Mouse (Mus musculus) ES-Bruce4 (cell line): ENCODE results near the gene Celsr2. TPM values are rescaled to one million over a fixed set of nuclear protein-coding genes. Genes with fewer than 3 reads are reported as not detected.
A peak's percentile ranks its signal among the peaks of the same experiment; 100 is the strongest.

Experiments used
- H3K27ac ChIP-seq: 2 replicates; pipeline ENCODE4 v1.5.1; 2012; ENCODE audit warnings: low read length, inconsistent platforms; ENCODE audit not compliant: insufficient read depth
- H3K27me3 ChIP-seq: 2 replicates; pipeline ENCODE4 v1.6.1; 2012; ENCODE audit warnings: mild to moderate bottlenecking, low read length, inconsistent platforms; ENCODE audit not compliant: control insufficient read depth, poor library complexity, insufficient read depth, severe bottlenecking
- H3K36me3 ChIP-seq: 2 replicates; pipeline ENCODE4 v1.6.1; 2012; ENCODE audit warnings: inconsistent platforms, mild to moderate bottlenecking, low read length, moderate library complexity; ENCODE audit not compliant: control insufficient read depth, poor library complexity, insufficient read depth, severe bottlenecking
- H3K4me1 ChIP-seq: one replicate; pipeline ENCODE4 v1.8.1; 2011; ENCODE audit warnings: low read length; ENCODE audit not compliant: control insufficient read depth, insufficient read depth
- H3K4me3 ChIP-seq: 2 replicates; pipeline ENCODE4 v1.5.1; 2011; ENCODE audit warnings: low read depth, mild to moderate bottlenecking, low read length
- H3K9ac ChIP-seq: 2 replicates; pipeline ENCODE4 v1.6.1; 2012; ENCODE audit warnings: low read depth, mild to moderate bottlenecking, inconsistent platforms; ENCODE audit not compliant: poor library complexity, severe bottlenecking
- H3K9me3 ChIP-seq: replicated peaks from 2 replicates; pipeline ENCODE4 v1.6.1; 2012; ENCODE audit warnings: mild to moderate bottlenecking, low read length, inconsistent platforms; ENCODE audit not compliant: control insufficient read depth, poor library complexity, insufficient read depth, severe bottlenecking
- CTCF ChIP-seq: IDR thresholded peaks from one replicate; pipeline ENCODE4 v1.8.1; 2011; ENCODE audit warnings: low read depth, low read length
- EP300 ChIP-seq: IDR thresholded peaks from 2 replicates; pipeline ENCODE4 v1.6.1; 2011; ENCODE audit warnings: low read depth, low read length; ENCODE audit not compliant: insufficient read depth
- POLR2A ChIP-seq: IDR thresholded peaks from one replicate; pipeline ENCODE4 v1.8.1; 2011; ENCODE audit warnings: low read length; ENCODE audit not compliant: insufficient read depth
- polyA plus RNA-seq: library from polyadenylated mRNA; stranded (reverse); fragments of >200 nt; gene quantifications from 2 replicates; pipeline ENCODE4 v1.2.4, GENCODE M21; 2011; ENCODE audit warnings: low read depth; ENCODE audit not compliant: missing spikeins, insufficient read depth, insufficient read length

Gene Celsr2
- polyA plus RNA-seq, 1 experiment = 7.1 TPM

DNA sequence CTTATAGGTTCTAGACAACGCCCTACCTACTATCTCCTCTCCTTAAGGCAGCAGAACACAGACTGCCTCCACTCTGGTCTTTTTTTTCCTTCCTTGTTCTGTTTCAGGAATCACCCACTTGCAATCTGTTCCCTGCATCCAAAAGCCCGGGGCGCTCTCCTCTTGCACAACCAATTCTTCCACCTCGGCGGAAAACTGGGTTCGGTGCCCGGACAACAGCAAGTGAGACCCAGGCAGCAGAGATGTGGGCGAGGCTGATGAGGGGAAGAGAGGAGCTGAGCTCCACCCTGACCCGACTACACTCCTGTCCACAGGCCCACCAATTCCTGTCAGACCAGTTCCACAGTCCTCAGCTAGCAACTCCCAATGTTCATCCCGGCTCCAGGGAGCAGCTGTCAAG lies 29.2 kb downstream of the Celsr2 start:
- Histone ChIP-seq H3K36me3 (peaks cover 33% of the 10 kb centered on the region), H3K4me1 (peaks cover 4% of the 10 kb centered on the region), H3K9ac (peak overlapping the region; percentile 81; the same call in 1 of the 2 replicates), H3K4me3 (peak overlapping the region; percentile 30; the same call in 1 of the 2 replicates), H3K27ac (peak overlapping the region; percentile 15; the same call in 1 of the 2 replicates), H3K27me3 (no peaks in the 10 kb centered on the region), H3K9me3 (no peaks in the 10 kb centered on the region)
- TF ChIP-seq EP300 = no peak
- no peak for TF ChIP-seq POLR2A
- no peak for TF ChIP-seq CTCF

DNA sequence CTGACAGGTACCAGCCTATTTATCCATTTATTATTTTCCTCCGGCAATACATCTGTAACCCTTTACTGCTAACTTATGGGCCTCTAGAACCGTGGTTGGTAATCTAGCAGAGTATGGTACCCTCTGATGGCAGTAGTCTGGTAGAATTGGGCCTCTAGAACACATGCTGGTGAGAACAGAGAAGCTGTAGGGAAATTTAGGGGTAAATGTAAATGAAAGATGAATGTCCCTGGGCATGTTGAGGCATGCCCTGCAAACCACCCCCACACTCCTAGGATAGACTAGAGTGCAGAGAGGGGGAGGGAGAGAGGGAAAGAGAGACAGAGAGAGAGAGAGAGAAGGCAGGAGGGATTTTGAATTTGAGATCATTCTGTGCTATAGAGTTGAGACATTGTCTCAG lies 30.9 kb downstream of the Celsr2 start:
- Histone ChIP-seq H3K36me3 (peaks cover 33% of the 10 kb centered on the region), H3K27me3 (no peaks in the 10 kb centered on the region), H3K4me3 (peak overlapping the region; percentile 96), H3K27ac (peak overlapping the region; percentile 38), H3K9me3 (no peaks in the 10 kb centered on the region), H3K4me1 (peaks cover 4% of the 10 kb centered on the region), H3K9ac (peak overlapping the region; percentile 81)
- TF ChIP-seq CTCF = no peak
- TF ChIP-seq EP300 = 0 out of 2 replicates have a peak, but pooled peaks have one; percentile 27

GRCm38 (mm10) chr3:108383485-108384354 lies 31.6 kb downstream of the Celsr2 start, which contains the start of gene Psrc1:
Gene Psrc1, plus strand, starts transcription at chr3:108383839.
- Histone ChIP-seq H3K4me1 (peaks cover 4% of the 10 kb centered on the region), H3K9ac (peak within 1 kb of the TSS; percentile 81), H3K9me3 (no peaks in the 10 kb centered on the region)

DNA sequence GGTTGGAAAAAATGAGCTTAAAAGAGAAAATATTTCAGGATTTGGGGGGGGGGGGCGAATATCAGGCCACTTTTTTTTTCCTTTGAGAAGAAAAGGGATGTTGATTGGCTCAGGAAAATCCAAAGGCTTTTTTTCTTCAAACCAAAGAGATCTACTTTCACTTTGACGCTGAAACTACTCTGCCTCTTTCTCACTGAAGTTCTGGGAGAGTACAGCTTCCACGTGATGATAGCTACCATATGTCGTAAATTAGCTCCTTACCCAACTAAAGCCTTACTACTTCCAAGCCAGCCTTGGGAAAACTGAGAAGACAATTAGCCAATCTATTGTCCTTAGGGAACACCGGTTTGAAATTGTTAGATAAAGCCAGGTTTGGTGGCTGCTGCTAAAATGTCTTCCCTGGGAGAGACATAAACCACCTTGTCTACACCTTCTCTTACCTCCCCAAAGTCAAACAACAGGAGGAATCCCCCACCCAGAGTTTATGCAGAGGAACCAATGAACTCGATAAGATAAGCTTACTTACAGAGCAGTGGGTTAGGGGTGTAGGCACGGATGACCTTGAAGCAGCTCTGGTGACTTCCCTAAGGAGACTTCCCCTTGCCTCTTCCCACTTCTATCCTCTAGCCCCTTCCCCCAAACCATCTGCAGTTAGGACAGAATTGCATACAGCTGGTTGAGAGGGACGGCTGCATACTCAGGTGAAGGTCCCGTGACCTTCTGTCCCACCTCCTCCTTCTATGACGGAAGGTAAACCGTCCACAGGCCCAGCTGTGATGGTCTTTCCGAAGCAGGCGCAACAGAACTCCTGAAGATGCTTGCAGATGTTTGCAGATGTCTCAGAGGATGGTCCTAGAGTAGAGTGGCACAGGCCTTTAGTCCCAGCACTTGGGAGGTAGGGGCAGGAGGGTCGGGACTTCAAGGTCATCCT lies 33.1 kb downstream of the Celsr2 start:
- no peak overlapping the region for H3K4me3 ChIP-seq
- no peak overlapping the region for H3K9ac ChIP-seq
- H3K27ac ChIP-seq = no peak overlapping the region

More at GRCm38 (mm10) chr3:108383485-108384354, 31.6 kb downstream of the Celsr2 start, which contains the start of gene Psrc1:
- Histone ChIP-seq H3K27me3 (no peaks in the 10 kb centered on the region), H3K36me3 (peaks cover 33% of the 10 kb centered on the region), H3K4me3 (peak within 1 kb of the TSS; percentile 96), H3K27ac (peak within 1 kb of the TSS; percentile 38)
- TF ChIP-seq CTCF (no peak), POLR2A (peak; percentile 30)

GRCm38 (mm10) chr3:108380695-108381094 lies 34.7 kb downstream of the Celsr2 start:
- Histone ChIP-seq H3K27me3 (no peaks in the 10 kb centered on the region), H3K27ac (no peak overlapping the region), H3K9ac (no peak overlapping the region), H3K9me3 (no peaks in the 10 kb centered on the region), H3K4me3 (no peak overlapping the region), H3K36me3 (peaks cover 10% of the 10 kb centered on the region), H3K4me1 (no peaks in the 10 kb centered on the region)
- TF ChIP-seq POLR2A (no peak), EP300 (no peak), CTCF (peak; percentile 94)

More for the DNA sequence above, 33.1 kb downstream of the Celsr2 start:
- Histone ChIP-seq H3K27me3 (no peaks in the 10 kb centered on the region), H3K9me3 (no peaks in the 10 kb centered on the region), H3K36me3 (peaks cover 26% of the 10 kb centered on the region), H3K4me1 (peaks cover 2% of the 10 kb centered on the region)
- TF ChIP-seq CTCF (no peak), EP300 (no peak), POLR2A (no peak)
